Mouse (Mus musculus) midbrain, embryonic 11.5 days (tissue): ENCODE measurements around the gene Retn. TPM values are rescaled to one million over a fixed set of nuclear protein-coding genes. Genes with fewer than 3 reads are reported as not detected.

Experiments
- ATAC-seq: fragments of 200-750 bp; cut with Nextera tagmentation; 2 replicates; pipeline ENCODE4 v1.8.0; 2017; ENCODE audit warnings: moderate TSS enrichment, moderate library complexity; ENCODE audit not compliant: low FRiP score
- DNase-seq: peaks from one replicate; pipeline ENCODE4 v3.0.0; 2015; ENCODE audit warnings: low spot score; ENCODE audit errors: missing footprints
- H3K27ac ChIP-seq: fragments of 300-500 bp; sonication (generic); 2 replicates; pipeline ENCODE4 v1.5.1; 2014; ENCODE audit warnings: low read depth, low read length
- H3K27me3 ChIP-seq: fragments of 300-500 bp; sonication (generic); 2 replicates; pipeline ENCODE4 v1.6.1; 2014; ENCODE audit warnings: mild to moderate bottlenecking, low read length, moderate library complexity, mixed read lengths; ENCODE audit not compliant: control insufficient read depth, insufficient read depth
- H3K36me3 ChIP-seq: fragments of 300-500 bp; sonication (generic); 2 replicates; pipeline ENCODE4 v1.6.1; 2014; ENCODE audit warnings: mild to moderate bottlenecking, low read length, moderate library complexity, mixed read lengths; ENCODE audit not compliant: control insufficient read depth, insufficient read depth
- H3K4me1 ChIP-seq: fragments of 300-500 bp; sonication (generic); 2 replicates; pipeline ENCODE4 v1.6.1; 2014; ENCODE audit warnings: low read length; ENCODE audit not compliant: control insufficient read depth, insufficient read depth
- H3K4me2 ChIP-seq: fragments of 300-500 bp; sonication (generic); 2 replicates; pipeline ENCODE4 v1.6.1; 2014; ENCODE audit warnings: mild to moderate bottlenecking, moderate library complexity
- H3K4me3 ChIP-seq: fragments of 300-500 bp; sonication (generic); 2 replicates; pipeline ENCODE4 v1.5.1; 2014; ENCODE audit warnings: low read depth, low read length
- H3K9ac ChIP-seq: fragments of 300-500 bp; sonication (generic); 2 replicates; pipeline ENCODE4 v1.6.1; 2014; ENCODE audit warnings: low read length
- H3K9me3 ChIP-seq: fragments of 300-500 bp; sonication (generic); 2 replicates; pipeline ENCODE4 v1.6.1; 2016; ENCODE audit warnings: low read length; ENCODE audit not compliant: control insufficient read depth
- WGBS: fragments of 180-500 bp; shearing (Covaris S2); extraction: QIAGEN DNeasy Blood & Tissue Kit; methylation state at CpG from one replicate; pipeline ENCODE4 v1.1.7; 2014; 5-methylcytosine and 5-hydroxymethylcytosine counted together
- polyA plus RNA-seq: library from polyadenylated mRNA; unstranded; fragments of >200 nt; fragmentation: Nextera tagmentation; extraction: Ambion mirVana; gene quantifications from 2 replicates; pipeline ENCODE4 v1.2.1, GENCODE M21; 2014

Retn gene
- polyA plus RNA-seq, 1 experiment from 2014 or later, result 0.15 TPM

DNA sequence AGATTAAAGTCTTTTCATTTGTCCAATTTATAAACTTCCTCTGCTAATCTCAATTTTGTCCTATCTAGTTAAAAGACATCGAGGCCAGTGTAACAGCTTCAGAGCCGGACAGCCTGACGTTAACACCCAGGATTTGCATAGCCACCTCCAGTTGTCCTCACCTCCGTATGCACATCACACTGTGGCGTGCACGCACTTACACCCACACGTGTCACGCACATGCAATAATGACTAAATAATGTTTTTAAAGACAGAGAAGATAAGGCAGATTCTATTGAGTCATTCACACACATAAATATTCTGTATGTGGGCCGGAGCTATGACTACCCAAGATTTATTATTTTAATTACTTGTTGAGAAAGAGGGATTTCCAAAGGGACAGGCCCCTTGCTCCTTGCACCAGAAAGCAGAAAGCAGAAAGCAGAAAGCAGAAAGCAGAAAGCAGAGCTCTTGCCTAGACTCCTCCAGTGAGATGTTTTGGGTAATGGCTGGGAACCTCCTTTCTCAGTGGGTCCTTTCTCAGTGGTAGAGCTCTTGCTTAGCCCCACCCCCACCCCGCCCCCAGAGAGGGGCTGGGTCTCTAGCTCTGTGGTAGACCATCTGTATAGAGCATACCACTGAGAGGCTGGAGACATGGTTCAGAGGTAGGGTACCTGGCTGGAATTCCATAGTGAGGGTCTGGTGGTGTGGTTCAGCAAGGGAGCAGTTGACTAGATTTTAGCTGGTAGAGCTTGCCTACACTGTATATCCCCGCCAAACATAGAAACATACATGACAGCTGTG is 653 bp upstream of the Retn start:
- no peak overlapping the region for H3K9ac ChIP-seq
- no peak for ATAC-seq
- no peak overlapping the region for H3K4me2 ChIP-seq
- no peaks in the 10 kb centered on the region for H3K27me3 ChIP-seq
- WGBS, result 75% methylated on average over 11 of the region's 11 CpGs
- no peaks in the 10 kb centered on the region for H3K9me3 ChIP-seq
- H3K4me1 ChIP-seq, result peaks cover 8% of the 10 kb centered on the region
- H3K27ac ChIP-seq, result no peak overlapping the region
- no peaks in the 10 kb centered on the region for H3K36me3 ChIP-seq
- no peak overlapping the region for H3K4me3 ChIP-seq
- DNase-seq, result no peak

DNA sequence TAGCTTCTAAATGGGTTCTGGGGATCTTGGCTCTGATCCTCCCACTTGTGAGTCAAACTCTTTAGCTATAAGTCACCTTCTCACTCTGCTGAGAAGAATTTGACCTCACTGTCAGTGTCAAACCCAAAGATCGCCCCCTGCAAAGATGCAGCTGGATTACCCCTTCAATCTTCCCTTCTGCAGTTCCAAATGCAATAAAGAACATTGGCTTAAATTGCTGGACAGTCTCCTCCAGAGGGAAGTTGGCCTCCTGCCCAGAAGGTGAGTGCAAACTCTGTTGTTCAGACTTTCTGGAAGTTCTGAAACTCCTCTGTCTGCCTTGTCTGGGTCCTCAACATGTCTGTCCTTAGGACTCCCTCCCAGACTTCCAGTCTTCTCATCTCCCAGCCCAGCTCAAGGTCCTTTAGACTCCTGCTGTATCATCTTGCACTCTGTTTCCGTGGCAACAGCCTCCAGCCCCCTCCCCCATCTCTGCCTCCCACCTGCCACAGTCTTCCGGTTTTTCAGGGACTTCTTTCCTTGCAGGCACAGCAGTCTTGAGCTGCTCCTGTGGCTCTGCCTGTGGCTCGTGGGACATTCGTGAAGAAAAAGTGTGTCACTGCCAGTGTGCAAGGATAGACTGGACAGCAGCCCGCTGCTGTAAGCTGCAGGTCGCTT is 1.3 kb downstream of the Retn start:
- Histone ChIP-seq H3K36me3 (no peaks in the 10 kb centered on the region), H3K9ac (0 out of 2 replicates have a peak overlapping the region, but pooled peaks have one; percentile 12), H3K27me3 (no peaks in the 10 kb centered on the region), H3K4me3 (no peak overlapping the region), H3K4me1 (peaks cover 8% of the 10 kb centered on the region), H3K27ac (no peak overlapping the region), H3K9me3 (no peaks in the 10 kb centered on the region), H3K4me2 (peak overlapping the region; percentile 24)
- DNase-seq (peak; percentile 87), ATAC-seq (peak; percentile 67; the same call in 1 of the 2 replicates)
- WGBS, result 27% methylated on average over 7 of the region's 7 CpGs

DNA sequence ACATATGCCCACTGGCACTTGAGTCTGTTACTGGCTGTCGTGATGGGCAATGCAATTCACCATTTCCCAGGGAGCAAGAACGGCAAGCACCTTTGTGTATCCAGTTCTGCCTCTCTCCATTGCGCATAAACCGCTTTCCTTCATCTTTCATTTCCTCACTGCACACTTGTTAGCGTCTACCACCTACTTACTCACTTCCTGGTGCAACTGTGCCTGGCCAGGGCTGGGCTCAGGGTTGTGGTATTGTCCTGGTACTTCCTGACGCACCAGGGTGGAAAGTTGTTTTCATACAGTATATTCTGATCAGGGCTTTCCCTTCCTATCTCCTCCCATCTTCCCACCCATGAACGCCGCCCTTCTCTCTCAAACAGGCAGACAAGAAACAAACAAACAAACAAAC is 5.3 kb downstream of the Retn start:
- ATAC-seq (no peak), DNase-seq (no peak)
- Histone ChIP-seq H3K36me3 (no peaks in the 10 kb centered on the region), H3K9ac (no peak overlapping the region), H3K27ac (no peak overlapping the region), H3K9me3 (no peaks in the 10 kb centered on the region), H3K4me3 (no peak overlapping the region), H3K27me3 (no peaks in the 10 kb centered on the region), H3K4me2 (no peak overlapping the region), H3K4me1 (peaks cover 8% of the 10 kb centered on the region)
- 83% methylated on average over 8 of the region's 8 CpGs for WGBS

DNA sequence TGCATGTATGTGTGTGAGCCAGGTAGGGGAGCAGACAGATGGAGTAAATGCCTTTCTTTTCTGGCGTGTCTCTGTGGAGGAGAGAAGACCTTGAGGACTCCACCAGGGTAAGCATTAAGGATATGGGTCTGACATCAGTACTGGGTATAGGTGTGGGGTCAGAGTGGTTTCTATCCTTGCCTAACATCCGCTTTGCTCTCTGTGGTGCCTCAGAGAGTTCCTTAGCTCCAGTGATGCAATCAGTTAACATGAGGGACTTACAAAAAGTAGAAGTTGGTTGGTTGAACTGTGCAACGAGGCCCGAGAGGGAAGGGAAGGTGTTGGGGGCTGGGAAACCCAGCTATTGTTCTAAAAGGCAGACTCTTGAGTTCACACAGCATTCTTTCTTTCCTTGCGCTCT is 8.8 kb downstream of the Retn start:
- Histone ChIP-seq H3K36me3 (no peaks in the 10 kb centered on the region), H3K27me3 (no peaks in the 10 kb centered on the region), H3K4me3 (no peak overlapping the region), H3K4me2 (no peak overlapping the region), H3K9me3 (no peaks in the 10 kb centered on the region), H3K9ac (no peak overlapping the region), H3K27ac (no peak overlapping the region), H3K4me1 (no peaks in the 10 kb centered on the region)
- 71% methylated on average over 5 of the region's 5 CpGs for WGBS
- ATAC-seq, result no peak
- no peak for DNase-seq

DNA sequence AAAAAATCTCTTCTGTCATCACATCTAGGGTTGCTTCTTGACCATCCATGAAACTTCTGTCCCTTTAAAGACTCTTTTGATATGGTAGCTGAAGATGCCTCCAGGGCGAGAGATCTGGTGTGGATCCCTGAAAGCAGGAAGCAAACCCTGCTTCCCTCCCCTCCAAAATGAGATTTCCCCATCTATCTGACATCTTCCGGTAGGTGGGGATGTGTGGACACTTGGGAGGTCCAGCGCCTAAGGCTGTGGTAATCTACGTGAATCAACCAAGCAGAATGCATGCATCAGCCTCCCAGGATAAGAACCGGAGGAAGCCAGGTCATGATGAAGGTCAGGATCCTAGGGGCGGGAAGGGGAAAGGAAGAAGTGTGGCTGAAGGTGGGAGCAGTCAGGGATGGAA is 9.9 kb downstream of the Retn start, which contains the start of gene Mcemp1:
TSS of gene Mcemp1 (plus strand) at position 248 of the 400 bp plus-strand sequence.
- WGBS, result 73% methylated on average over 6 of the region's 6 CpGs
- Histone ChIP-seq H3K9ac (no peak within 1 kb of the TSS), H3K27ac (no peak within 1 kb of the TSS)

DNA sequence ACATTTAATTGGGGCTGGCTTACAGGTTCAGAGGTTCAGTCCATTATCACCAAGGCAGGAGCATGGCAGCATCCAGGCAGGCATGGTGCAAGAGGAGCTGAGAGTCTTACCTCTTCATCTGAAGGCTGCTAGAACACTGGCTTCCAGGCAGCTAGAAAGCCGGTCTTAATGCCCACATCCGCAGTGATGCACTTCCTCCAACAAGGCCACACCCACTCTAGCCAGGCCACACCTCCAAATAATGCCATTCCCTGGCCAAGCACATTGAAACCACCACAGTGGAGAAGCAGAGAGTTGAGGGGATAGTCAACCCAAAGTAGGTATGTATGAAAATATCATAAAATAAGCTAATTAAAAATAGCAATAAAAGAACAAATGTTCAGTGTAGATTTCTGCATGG is 14.8 kb downstream of the Retn start:
- no peak for ATAC-seq
- no peak overlapping the region for H3K4me2 ChIP-seq
- no peak overlapping the region for H3K9ac ChIP-seq
- DNase-seq, result no peak
- no peak overlapping the region for H3K27ac ChIP-seq
- 89% methylated on average over 2 of the region's 2 CpGs for WGBS
- H3K36me3 ChIP-seq, result no peaks in the 10 kb centered on the region
- no peaks in the 10 kb centered on the region for H3K4me1 ChIP-seq
- no peaks in the 10 kb centered on the region for H3K9me3 ChIP-seq
- no peaks in the 10 kb centered on the region for H3K27me3 ChIP-seq
- H3K4me3 ChIP-seq, result no peak overlapping the region

More for the DNA sequence above, 9.9 kb downstream of the Retn start, which contains the start of gene Mcemp1:
- Histone ChIP-seq H3K4me3 (no peak within 1 kb of the TSS), H3K36me3 (no peaks in the 10 kb centered on the region), H3K9me3 (no peaks in the 10 kb centered on the region), H3K4me2 (no peak within 1 kb of the TSS), H3K27me3 (no peaks in the 10 kb centered on the region), H3K4me1 (no peaks in the 10 kb centered on the region)
- DNase-seq (no peak), ATAC-seq (no peak)

DNA sequence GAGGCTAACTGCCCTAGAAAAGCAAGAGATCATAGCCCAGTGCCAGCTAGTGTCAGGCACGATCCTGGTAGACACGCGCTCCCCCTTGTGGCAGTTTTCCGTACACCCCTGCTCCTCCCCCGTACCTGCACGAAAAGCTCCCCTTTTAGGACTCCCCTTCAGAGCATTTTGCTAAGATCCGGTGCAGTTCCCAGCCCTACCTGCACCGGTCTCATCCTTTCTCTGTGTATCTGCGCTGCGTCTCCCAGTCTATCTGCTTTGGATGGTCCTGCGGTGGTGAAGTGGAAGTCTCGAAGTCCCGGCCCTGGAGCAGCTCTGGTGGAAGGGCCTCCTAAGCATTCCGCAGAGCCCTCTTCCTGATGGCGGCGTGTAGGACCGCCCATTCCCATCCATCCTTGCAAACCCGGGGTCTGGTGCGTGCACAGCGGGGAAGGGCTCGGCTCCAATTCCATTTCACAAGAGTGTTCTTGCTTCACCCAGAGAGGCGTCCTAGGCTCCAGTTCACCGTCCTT is 16.5 kb downstream of the Retn start, which contains the start of gene Fcor:
TSS of gene Fcor (minus strand) at position 383 of the 512 bp plus-strand sequence.
- Histone ChIP-seq H3K4me1 (no peaks in the 10 kb centered on the region; the same call in 1 of the 2 replicates), H3K9ac (peak within 1 kb of the TSS; percentile 73), H3K27ac (peak within 1 kb of the TSS; percentile 9; the same call in 1 of the 2 replicates), H3K4me3 (peak within 1 kb of the TSS; percentile 50), H3K9me3 (no peaks in the 10 kb centered on the region), H3K36me3 (no peaks in the 10 kb centered on the region), H3K4me2 (peak within 1 kb of the TSS; percentile 64), H3K27me3 (no peaks in the 10 kb centered on the region)
- ATAC-seq (peak; percentile 84), DNase-seq (peak; percentile 98)
- WGBS, result under 1% methylated on average over 23 of the region's 23 CpGs

DNA sequence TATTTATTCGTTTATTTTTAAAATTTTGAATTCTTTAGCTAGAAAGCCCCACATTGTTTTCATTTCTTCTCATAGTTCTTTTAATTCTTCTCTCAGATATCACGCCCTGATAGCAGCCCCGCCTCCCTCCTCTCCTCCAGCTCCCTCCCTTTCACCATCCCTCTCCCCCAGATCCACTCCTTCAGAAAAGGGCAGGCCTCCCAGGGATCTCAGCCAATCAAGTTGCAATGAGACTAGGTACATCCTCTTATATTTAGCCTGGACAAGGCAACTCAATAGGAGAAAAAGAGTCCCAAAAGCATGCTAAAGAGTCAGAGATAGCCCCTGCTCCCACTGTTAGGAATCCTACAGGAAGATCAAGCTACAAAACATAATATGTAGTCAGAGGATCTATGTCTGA is 19.1 kb downstream of the Retn start:
- Histone ChIP-seq H3K36me3 (peaks cover 9% of the 10 kb centered on the region; the same call in 1 of the 2 replicates), H3K4me1 (peaks cover 9% of the 10 kb centered on the region; the same call in 1 of the 2 replicates), H3K9ac (no peak overlapping the region), H3K4me3 (no peak overlapping the region), H3K27ac (no peak overlapping the region), H3K9me3 (no peaks in the 10 kb centered on the region), H3K27me3 (no peaks in the 10 kb centered on the region), H3K4me2 (no peak overlapping the region)
- ATAC-seq (no peak), DNase-seq (no peak)
- 51% methylated on average over 3 of the region's 3 CpGs for WGBS
